10 mouse cellular contexts compared by ENCODE assay signal in the genomic region with DNA sequence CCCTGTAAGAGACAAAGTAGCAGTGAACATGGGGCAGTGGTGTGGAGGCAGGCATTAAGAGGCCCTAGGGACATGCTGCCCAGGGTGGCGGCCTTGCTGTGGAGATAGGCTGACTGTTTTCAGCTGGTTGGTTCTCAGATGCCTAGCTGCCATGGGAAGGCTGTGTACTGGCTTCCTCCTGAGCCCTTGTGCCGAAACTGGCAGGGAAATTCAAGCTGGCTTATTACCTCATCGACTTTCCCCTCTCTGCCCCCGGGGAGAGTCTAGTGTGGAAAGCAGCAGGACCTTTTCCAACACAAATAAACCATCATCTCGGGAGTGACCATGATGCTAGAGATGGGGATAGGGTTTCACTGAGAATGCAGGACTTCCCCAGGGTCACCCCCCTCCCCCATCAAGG. TPM values are rescaled to one million over a fixed set of nuclear protein-coding genes. Genes with fewer than 3 reads are reported as not detected.
DNase-seq lines count a peak whose midpoint lies in the region; ATAC-seq and TF ChIP-seq lines count a peak whose summit lies in the region.
"Had no signal": no experiment of that assay in that cellular context is flagged by ENCODE, and none has a peak within 500 bp of the region (broad histone marks: within the 10 kb centered on the region; RNA-seq: fewer than 3 reads in every experiment).

No protein-coding gene starts in this region.

- no peak for TF ChIP-seq EP300 in stomach, postnatal 0 days (optimal IDR thresholded peaks at IDR 0.05)

- TF ChIP-seq CTCF in stomach, postnatal 0 days (IDR thresholded peaks at IDR 0.05; ENCODE audit: low read depth) = no peak

- no peak overlapping the region for H3K9ac ChIP-seq in stomach, embryonic 15.5 days
- H3K9ac ChIP-seq in stomach, postnatal 0 days (ENCODE audit: low read length) = no peak overlapping the region
- H3K9ac ChIP-seq in heart, embryonic 15.5 days = no peak overlapping the region

- no peaks in the 10 kb centered on the region for H3K9me3 ChIP-seq in stomach, embryonic 15.5 days
- H3K9me3 ChIP-seq in stomach, postnatal 0 days (ENCODE audit: control insufficient read depth, low read length) = no peaks in the 10 kb centered on the region
- no peaks in the 10 kb centered on the region for H3K9me3 ChIP-seq in heart, embryonic 15.5 days (replicated peaks)

- ATAC-seq in stomach, embryonic 15.5 days (ENCODE audit: insufficient read depth, low FRiP score, low read depth) = no peak
- ATAC-seq in stomach, postnatal 0 days (ENCODE audit: low FRiP score, low TSS enrichment) = no peak
- ATAC-seq in heart, embryonic 15.5 days (replicated peaks; ENCODE audit: insufficient number of reproducible peaks, insufficient read depth, low FRiP score, low read depth) = no peak
- no peak for ATAC-seq in granulocyte monocyte progenitor cell, adult 5-6 weeks (replicated peaks; ENCODE audit: poor library complexity, severe bottlenecking)

- peak; percentile 22 for DNase-seq in gastrocnemius, adult 8-10 months (ENCODE audit: low spot score in 2 of 2)
- no peak for DNase-seq in gastrocnemius, postnatal 14 days
- no peak for DNase-seq in stomach, postnatal 0 days (ENCODE audit: low spot score)
- DNase-seq in spleen, postnatal 36 days (ENCODE audit: low spot score in 2 of 2) = no peak
- DNase-seq in cerebellum, adult 11 months = no peak
- DNase-seq: right cerebral cortex, adult 18-20 months had no signal

- H3K27ac ChIP-seq in stomach, embryonic 15.5 days = peak overlapping the region; percentile 19; the same call in 1 of the 2 replicates
- H3K27ac ChIP-seq in stomach, postnatal 0 days (replicated peaks) = no peak overlapping the region; the same call in 1 of the 2 replicates
- H3K27ac ChIP-seq in heart, embryonic 15.5 days = peak overlapping the region; percentile 25; the same call in 1 of the 2 replicates
- H3K27ac ChIP-seq: macrophage had no signal

- peaks cover 33% of the 10 kb centered on the region for H3K4me1 ChIP-seq in stomach, embryonic 15.5 days
- H3K4me1 ChIP-seq in stomach, postnatal 0 days (replicated peaks; ENCODE audit: control insufficient read depth, insufficient read depth) = peaks cover 14% of the 10 kb centered on the region
- H3K4me1 ChIP-seq in heart, embryonic 15.5 days (replicated peaks) = peaks cover 38% of the 10 kb centered on the region

- no peaks in the 10 kb centered on the region for H3K27me3 ChIP-seq in stomach, embryonic 15.5 days (replicated peaks)
- no peaks in the 10 kb centered on the region for H3K27me3 ChIP-seq in stomach, postnatal 0 days (ENCODE audit: control insufficient read depth, insufficient read depth, low read length)
- H3K27me3 ChIP-seq in heart, embryonic 15.5 days = no peaks in the 10 kb centered on the region

- WGBS in stomach, embryonic 15.5 days = 44% methylated on average over 5 of the region's 5 CpGs
- 32% methylated on average over 5 of the region's 5 CpGs for WGBS in stomach, postnatal 0 days
- WGBS in heart, embryonic 15.5 days = 40% methylated on average over 5 of the region's 5 CpGs

- no peak overlapping the region for H3K4me3 ChIP-seq in stomach, embryonic 15.5 days (replicated peaks)
- H3K4me3 ChIP-seq in stomach, postnatal 0 days (ENCODE audit: low read depth, low read length) = no peak overlapping the region
- H3K4me3 ChIP-seq in heart, embryonic 15.5 days = no peak overlapping the region

- H3K4me2 ChIP-seq in stomach, embryonic 15.5 days = no peak overlapping the region
- no peak overlapping the region for H3K4me2 ChIP-seq in stomach, postnatal 0 days (replicated peaks; ENCODE audit: low read depth)
- H3K4me2 ChIP-seq in heart, embryonic 15.5 days = no peak overlapping the region

- intact Hi-C loops in gastrocnemius, postnatal 14 days (cut with DNase I; ENCODE audit: low total_unique reads) = no loop called here

- no peaks in the 10 kb centered on the region for H3K36me3 ChIP-seq in stomach, embryonic 15.5 days
- no peaks in the 10 kb centered on the region for H3K36me3 ChIP-seq in stomach, postnatal 0 days (ENCODE audit: control insufficient read depth, insufficient read depth, low read length)
- H3K36me3 ChIP-seq in heart, embryonic 15.5 days = no peaks in the 10 kb centered on the region

RNA-seq across cellular contexts. Expression of a gene that starts 28.0 kb away (rescaled TPM):
- total RNA-seq in gastrocnemius, adult 8-10 months (2022) = under 1 TPM in 2 of 4 experiments, not detected in 2; 0.34 to 0.39 TPM
- total RNA-seq in gastrocnemius, postnatal 14 days (2021) = under 1 TPM; 0.62 to 0.97 TPM
- 9.0 and 9.2 TPM in 2 replicates for polyA plus RNA-seq in stomach, embryonic 15.5 days (2015; fragmentation: Nextera tagmentation; extraction: Ambion mirVana)
- polyA plus RNA-seq in stomach, postnatal 0 days (2015; fragmentation: Nextera tagmentation; extraction: Ambion mirVana) = 7.4 and 8.0 TPM in 2 replicates
- polyA plus RNA-seq in heart, embryonic 15.5 days (2015; fragmentation: Nextera tagmentation; extraction: Ambion mirVana) = 7.1 and 8.2 TPM in 2 replicates
- total RNA-seq in granulocyte monocyte progenitor cell, adult 5-6 weeks (2014; fragmentation: Nextera tagmentation) = not detected in 2 replicates
- not detected in 2 replicates for total RNA-seq in granulocyte monocyte progenitor cell, adult 5-6 weeks (2017)
- polyA plus RNA-seq: macrophage had no signal

Comparison
In these comparisons a context has a peak if more than half of its experiments do, and no peak if none do; other contexts are left out.
1. DNase-seq: peak in gastrocnemius, adult 8-10 months (2 of 2); none in gastrocnemius, postnatal 14 days (single experiment), stomach, postnatal 0 days (single experiment), spleen, postnatal 36 days (0 of 2) and cerebellum, adult 11 months (single experiment).